Mouse (Mus musculus) MN1 (cell line): Measurements from ENCODE around the gene Abcc12.

Source experiments
- DNase-seq: peaks from one replicate; pipeline ENCODE4 v3.0.0-alpha.2; 2016; ENCODE audit warnings: low spot score

Abcc12 gene

DNA sequence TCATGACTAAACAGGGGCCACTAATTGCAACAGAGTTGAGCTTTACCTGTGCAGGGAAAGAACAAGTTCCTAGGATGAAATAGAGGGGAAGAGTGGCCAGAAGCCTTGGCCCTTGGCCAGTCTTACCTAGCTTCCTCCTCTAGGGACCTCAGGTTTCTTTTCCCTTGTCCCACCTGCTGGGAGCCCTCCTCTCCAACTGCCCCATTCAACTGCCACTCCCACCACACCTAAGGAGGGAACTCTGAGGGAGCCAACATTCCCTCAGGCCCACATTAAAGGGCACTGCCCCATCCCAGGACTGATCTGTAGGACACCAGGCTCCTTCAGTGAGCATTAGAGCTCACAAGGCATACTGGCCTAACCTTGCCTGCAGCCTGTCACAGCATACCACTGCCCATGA, at the start of gene Abcc12:
TSS of gene Abcc12 (minus strand) at position 229 of the 400 bp plus-strand sequence.
- no peak for DNase-seq

DNA sequence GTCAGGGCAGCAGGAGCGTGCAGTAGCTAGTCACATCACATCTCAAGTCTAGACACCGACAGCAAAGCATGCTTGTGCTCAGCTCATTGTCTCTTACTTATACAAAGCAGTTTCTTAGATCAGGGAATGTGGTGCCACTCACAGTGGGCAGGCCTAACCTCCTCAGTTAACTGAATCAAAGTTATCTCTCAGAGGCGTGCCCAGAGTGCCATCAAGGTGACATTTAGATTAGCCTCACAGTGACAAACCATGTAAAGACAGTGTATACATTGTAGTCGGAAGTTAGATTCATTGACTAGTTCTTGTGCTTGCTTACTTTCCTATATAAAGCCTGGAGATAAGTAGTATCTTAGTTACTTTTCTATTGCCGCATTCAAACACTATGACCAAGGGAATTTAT, 49.7 kb upstream of the Abcc12 start:
- DNase-seq, result no peak

DNA sequence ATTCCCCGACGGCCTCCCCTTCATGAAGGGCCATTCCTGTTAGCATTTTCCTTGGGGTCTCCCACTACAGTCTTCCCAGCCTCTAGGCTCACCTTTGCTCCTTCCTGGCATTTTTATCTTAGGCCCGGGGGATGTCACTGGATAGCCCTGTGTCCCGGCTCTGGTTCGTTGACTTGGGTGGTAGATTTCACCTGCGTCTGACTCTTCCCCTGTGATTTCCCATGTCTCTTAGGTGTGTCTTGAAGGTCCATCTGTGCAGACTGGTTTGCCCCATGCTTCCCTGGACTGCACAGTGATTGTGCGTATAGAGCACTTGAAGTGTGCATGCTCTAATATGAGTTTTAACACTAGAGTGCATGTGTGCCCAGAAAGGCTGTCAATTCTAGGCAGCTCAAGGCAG, 44.4 kb upstream of the Abcc12 start:
- peak; percentile 12 for DNase-seq

DNA sequence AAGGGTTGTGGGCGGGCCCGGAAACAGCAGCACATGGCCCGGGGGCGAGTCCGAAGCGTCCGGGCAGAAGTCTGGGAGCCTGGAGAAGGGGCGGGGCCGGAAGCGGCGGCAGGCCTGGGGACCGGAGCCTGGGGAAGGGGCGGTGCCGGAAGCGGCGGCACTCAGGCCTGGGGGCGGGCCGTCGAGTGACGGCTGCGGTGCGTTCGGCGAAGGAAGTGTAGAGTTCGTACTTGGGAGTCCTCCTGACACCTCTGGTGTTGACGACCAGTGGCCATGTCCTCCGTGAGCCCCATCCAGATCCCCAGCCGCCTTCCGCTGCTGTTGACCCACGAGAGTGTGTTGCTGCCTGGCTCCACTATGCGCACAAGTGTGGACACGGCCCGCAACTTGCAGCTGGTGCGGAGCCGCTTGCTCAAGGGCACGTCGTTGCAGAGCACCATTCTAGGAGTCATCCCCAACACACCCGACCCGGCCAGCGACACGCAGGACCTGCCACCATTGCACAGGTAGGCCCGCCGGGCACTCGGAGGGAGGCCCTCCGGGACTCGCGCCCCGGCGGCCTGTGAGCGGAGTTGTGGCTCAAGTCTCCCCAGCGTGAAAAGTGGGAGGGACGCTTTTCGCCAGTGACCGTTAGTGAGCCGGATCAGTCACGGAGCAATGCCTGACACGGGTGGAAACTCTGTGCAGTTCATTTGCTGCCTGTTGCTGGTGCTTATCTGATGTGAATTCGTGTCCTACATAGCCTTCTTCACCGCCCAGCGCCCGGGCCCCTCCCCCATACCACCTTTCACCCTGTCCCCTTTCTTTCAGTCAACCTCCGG, 43.6 kb upstream of the Abcc12 start, which contains the start of gene Lonp2:
TSS of gene Lonp2 (plus strand) at position 133 of the 821 bp plus-strand sequence.
- peak; percentile 98 for DNase-seq

DNA sequence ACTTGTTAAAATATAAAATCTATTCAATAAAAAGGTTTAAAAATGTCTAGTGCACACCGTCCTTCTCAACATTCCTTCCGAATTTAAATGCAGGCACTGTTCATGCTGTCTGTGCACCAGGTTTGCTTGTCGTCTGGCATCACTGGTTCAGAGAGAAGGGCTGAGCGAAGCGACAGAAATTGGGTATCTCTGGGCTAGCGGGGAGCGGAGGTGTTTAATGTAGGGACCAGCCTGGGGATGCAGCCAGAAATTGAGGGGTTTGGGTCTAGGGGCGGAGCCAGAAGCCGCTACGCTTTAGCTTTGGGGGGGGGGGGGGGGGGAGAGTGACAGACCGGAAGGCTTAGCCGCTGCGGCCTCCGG, 43.0 kb upstream of the Abcc12 start:
- DNase-seq, result no peak

DNA sequence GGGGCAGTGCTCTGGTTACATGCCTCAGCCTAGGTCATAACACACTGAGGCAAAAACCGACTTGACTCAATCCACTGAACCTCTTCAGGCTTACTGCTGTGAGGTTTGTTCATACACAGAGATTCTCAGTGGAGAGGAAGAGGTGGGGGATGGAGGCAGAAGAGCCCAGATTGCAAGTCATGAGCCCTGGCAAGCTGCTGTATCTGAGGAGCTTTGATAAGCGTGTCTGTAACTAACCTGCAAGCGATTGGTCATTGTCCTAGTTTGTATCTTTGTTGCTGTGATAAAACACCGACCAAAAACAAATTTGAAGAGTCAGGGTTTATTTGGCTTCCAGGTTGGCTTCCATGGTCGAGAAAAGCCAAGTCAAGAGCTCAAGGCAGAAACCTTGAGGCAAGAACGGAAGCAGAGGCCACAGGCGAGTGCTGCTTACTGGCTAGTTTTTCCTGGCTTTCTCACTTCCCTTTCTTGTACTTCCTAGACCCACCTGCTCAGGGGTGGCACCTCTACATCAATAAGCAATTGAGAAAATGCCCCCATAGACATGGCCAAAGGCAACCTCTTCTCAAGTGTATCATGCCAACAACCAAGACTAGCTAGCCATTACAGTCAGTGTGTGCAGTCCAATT, 37.4 kb upstream of the Abcc12 start:
- no peak for DNase-seq

DNA sequence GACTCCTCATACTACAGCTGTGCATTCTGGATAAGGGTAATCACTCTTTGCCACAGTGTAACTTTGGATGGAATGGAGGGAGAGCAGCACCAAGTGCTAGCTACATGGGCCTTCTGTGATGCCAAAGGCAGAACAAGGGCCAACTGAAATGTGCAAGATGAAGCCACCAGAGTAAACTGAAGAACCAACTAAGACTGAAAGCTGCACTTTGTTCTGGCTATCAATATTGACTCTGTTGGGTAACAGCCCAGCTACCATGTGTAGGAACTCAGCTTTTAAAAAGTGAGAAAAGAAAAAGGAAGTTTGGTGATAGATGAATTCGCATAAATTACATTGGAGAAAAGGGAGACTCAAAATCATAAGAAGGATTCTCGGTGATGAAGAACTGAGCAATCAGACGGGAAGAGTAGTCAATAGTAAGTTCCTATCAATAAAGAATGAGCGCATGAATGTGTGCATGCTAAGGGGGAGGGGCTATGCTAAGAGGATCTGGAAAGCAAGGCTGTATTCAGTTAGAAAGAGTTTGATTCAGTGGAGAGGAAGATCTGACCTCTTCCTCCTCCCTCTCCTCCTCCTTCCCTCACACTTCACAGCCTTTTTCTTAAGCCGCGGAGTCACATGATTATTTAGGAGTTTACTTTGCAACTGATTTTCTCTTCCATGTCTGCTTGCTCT, 34.7 kb upstream of the Abcc12 start:
- no peak for DNase-seq

DNA sequence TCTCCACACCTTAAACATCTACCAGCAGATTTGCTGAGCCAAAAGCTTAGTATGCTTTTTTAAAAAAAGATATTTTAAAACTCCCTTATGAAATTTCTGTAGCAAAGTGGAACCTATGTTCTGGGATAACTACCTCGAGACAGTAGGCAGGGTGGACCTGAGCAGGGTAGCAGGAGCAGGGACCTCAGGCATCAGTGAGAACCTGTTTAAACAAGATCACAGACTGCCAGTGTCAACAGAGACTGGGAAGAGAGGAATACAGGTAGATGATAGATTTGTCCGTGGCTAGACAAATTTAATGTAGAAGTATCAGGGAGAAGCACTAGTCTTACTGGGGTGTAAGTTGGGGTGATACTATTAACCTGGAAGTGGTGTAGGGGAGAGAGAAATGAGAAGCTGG, 33.3 kb upstream of the Abcc12 start:
- DNase-seq, result no peak

DNA sequence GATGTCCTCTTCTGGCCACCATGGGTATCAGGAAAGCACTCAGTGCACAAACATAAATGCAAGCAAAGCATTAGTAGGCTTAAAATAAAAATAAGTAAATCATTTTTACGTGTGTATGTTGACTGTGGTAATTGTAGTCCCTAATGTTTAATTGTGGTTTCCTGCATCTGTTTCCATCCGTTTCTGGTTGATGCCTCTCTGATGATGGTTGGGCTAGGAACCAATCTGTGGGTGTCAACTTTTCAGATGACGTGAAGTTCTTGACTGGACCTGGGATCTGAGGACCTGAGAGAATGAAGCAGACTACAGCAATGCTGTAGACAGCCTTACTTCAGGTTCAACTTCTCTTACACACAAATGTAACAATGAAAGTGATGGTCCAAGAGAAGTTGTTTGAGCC, 24.2 kb upstream of the Abcc12 start:
- no peak for DNase-seq

DNA sequence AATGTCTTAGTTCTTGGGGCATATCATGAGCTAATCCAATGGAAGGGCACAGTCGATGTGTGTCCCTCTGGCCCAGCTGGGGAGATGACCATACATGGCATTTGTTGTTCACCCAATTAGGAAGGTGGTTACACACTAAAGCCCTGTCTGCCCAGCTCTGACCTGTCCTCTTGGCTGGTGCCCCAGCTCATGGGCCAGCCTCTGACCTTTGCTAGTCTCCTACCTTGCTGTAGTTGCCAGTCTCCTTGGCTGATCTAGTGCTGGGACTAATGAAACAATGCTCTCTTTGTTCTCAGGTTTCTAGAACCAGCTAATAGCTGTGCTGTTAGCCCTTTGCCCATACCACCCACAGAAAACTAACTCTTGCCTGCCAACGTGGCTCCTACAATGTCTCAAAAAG, 22.7 kb upstream of the Abcc12 start:
- DNase-seq, result no peak

DNA sequence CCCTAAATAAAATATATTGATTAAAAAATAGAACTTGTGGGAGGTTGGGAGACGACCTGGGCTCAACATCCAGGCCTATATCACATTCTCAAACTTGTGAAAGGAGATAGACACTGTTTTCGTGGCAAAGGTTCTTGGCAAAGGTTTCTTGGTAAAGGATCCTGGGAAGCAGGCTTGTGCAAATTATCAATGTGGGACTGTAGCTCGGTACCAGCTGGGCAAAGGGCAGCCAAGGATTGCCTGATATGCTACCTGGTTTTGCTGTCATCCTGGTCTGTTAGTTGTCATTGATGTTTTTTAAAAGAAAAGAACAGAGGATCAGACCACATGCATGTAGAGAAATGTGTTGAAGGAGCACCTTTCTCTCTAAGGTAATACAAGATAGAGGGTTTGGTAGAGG, 19.8 kb upstream of the Abcc12 start:
- no peak for DNase-seq

DNA sequence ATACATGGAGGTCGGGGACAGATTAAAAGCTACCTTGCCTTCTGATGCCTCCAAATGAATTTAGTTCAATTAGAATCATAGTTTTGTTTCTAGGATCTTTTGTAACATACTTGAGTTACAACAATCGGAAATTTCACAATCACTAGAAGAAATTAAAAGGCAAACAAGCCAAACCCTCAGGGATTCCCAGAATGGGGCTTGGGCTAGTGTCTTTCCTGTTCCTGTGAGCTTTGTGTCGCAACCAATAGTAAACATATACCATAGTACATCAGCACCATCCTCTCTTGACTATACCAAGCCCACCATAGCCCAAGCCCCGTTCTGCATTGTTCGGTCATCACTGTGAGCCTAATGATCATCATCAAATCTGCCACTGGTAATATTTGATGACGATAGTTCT, 18.8 kb upstream of the Abcc12 start:
- DNase-seq, result no peak

DNA sequence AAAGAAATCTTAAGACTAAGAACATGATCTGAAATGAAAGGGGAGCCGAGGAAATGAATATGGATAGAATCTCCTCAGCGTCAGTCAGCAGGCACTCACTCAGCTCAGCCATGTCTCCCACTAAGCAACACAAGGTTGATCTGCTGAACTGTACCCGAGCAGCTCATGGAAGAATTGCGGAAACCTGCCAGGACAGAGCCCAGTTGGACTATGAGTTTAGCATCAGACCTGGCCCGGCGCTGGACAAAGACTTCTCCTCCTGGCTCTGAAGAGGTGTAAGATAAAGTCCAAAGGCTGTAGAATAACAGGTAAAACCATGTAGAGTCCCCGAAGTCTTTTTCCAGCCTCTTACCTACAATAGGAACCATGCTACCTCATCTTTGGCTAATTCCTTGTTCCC, 17.2 kb upstream of the Abcc12 start:
- DNase-seq, result no peak

DNA sequence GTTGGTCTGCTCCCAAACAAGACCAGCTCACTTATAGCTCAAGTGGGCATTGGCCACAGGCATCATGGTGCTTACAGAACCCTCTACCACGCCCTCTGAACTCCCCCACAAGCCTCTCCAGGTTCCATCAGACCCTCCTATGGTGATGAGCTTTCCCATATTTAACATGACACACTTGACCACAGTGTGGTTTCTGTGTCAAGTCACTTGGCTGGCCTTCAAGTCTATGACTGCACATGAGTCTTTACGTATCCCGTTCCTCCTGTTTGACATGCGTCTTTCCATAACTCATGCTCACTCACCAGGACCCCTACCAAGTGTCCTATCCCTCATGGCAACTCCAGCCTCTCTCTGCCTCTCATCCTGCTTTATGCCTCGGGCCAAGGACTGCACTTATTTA, 15.2 kb upstream of the Abcc12 start:
- no peak for DNase-seq

DNA sequence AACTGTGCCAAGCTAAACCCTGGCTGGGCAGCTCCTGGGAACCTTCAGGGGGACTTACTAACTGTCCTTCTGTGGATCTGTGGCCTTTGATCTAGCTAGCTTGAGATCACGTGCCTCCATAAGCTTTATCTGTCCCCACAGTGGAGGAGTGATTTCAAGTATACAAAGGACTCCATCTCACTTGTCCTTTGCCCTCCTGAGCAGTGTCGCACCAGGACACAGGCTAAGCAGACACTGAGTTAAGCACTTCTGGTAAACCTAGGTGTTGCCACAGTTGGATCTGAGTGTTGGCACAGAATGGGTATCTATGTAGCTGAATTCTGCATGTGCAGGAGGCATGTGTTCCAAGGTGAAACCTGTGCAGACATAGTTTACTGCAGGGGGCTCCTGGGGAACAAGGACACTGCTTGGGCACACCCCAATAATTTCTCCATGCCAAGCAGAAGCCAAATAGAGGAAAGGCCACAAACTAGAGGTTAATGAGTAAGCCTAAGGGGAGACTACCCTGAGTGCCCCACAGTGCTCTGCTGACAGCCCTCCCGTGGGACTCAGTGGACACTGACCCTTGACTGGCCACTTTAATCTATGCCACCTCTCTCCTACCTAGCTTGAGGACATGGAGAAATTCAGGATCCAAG, 13.8 kb upstream of the Abcc12 start:
- DNase-seq, result no peak

DNA sequence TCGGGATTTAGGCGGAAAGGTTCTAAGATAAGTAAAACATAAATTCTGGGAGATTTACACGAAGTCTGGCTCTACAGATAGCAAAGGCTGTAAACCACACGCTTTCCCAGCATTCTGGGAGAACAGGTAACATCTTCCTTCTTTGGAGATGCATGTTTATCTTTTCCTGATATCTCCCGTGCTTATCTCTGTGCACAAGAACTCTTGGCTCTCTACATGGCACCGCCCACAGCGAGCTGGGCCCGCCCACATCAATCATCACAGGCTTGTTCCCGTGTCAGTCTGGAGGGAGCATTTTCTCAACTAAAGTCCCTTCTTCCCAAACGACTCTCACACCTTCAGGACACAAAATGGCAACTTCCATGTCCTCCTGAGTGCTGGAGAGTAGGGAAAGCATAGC, 12.6 kb upstream of the Abcc12 start:
- DNase-seq, result no peak

DNA sequence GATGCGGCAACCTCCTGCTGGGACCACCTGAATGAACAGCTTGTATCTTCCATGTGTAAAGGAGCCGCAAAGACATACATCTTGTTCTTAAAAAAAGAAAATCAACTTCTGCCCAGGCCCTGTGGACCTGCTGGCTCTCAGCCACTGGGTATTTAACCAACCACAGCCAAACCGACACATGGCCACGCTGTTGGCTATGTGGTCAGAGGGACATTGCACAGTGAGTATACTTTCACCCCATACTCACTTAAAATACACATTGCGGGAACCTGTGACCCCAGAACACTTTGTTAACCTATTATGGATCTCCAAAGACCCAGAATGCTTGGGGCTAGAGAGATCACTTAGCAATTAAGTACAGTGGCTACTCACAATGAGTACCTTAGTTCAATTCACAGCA, 7.9 kb upstream of the Abcc12 start:
- no peak for DNase-seq

DNA sequence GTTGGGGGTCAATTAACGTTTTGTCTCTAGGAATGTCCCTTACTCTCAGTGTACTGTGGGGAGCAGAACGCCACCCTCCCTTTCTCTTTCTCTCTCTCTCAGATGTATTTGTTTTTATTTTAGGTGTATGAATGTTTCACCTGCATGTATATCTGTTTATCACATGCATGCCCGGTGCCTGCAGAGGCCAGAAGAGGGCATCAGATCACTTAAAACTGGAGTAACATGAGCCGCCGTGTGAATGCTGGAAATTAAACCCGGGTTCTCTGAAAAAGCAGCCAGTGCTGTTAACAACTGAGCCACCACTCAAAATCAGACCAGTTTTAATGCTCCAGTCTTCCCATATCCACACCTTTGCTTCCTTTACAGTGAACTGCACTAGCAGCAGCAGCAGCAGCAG, 6.2 kb upstream of the Abcc12 start:
- no peak for DNase-seq

DNA sequence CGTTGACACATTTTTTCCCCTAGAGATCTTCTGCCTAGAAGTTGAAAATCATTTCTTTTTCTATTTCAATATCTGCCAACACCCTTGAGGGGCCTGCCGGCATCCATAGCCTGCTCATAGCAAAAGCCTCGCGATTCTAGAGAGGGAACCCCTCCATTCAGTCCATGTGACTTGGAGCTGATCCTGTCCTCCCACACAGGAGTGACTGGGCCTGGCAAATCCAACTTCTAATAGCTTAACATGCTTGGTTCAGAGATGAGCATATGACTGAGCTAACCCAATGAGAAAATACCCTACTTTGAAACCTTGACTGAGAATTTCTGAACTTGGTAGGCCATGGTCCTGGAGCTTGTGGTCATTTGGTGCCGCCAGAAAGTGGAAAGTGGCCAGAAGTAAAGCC, 5.6 kb upstream of the Abcc12 start:
- no peak for DNase-seq

DNA sequence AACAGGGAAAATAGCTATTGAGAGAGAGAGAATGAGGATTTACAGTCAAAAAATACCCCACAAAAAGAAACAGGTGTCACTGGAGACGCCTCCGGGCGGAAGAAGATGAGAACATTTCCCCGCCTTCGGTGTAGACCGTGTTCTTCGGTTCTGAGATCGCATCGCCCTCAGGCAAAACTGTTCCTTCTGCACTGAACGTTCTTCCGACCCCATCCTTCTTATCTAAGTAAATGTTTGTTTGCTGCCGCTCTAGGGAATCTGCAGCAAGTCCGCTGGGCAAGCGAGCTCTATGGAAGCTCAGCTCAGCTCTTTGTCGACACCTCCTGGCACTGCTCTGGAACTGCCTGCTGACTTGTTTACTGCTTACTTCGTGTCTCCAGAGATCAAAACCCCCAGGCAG, 5.0 kb upstream of the Abcc12 start:
- DNase-seq, result peak; percentile 82

DNA sequence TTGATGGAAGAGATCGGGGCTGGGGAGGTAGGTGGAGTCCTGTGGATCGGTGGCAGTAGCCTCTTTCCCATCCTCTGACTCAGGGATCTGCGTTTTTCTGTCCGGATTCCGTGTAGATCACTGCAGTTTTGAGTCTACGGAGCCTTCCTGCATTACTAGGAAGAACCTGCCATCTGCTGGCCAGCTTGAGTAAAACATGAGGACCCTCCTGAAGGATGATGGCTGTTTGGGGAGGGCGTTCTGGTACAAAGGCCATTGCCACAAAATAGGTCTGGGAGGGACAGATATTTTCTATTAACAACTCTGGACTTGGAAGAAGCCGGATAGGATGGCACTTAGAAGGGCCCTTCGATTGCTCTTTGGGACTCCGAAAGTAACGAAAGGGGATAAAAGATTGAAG, 4.6 kb upstream of the Abcc12 start:
- DNase-seq, result peak; percentile 78

DNA sequence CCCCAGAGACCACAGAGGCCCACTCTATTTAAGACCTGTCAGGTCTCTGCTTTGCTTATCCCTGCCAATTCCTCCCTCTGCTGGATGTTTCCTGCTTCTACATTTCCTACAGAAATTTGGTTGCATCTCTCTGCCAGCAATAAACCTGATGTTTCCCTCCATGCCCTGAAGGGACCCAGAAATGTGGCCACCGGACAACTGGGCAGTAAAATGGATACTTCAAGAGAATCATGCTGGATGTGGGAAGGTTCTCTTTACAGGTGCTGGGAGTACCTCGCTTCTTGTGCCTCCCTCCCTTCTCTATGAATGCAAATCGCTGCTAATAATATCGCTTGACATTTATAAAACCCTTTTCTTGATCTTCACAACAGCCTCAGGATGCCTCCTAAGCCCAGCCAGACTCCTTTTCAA, 1.4 kb upstream of the Abcc12 start:
- DNase-seq, result peak; percentile 43

DNA sequence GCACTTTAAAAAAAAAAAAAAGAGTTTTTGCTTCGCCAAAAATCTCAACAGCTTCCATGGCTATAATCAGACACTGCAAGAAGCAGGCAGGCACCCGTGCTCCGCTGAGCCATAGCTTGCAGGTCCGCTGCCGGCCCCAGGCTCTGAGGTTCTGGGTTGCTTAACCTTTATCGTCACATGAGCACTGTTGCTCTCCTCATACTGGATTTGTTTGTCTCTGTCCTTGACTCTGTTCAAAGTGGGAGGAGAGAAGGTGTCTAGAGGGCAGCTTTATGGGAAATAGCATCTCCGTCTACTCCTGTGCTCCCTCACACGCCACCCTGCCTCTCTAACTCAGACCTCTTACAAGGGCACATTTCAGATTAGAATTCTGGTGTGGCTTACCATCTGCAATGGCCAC, 1.8 kb downstream of the Abcc12 start:
- DNase-seq, result no peak
